Mouse (Mus musculus): Measurements from ENCODE around the gene Ssh2.

Gene Ssh2

GRCm38 (mm10) chr11:77414141-77414839 lies 198.2 kb downstream of the Ssh2 start:
- no peak for DNase-seq

GRCm38 (mm10) chr11:77416212-77417000 lies 200.3 kb downstream of the Ssh2 start:
- DNase-seq = no peak

GRCm38 (mm10) chr11:77418021-77418420 lies 201.9 kb downstream of the Ssh2 start:
- no peak for DNase-seq

DNA sequence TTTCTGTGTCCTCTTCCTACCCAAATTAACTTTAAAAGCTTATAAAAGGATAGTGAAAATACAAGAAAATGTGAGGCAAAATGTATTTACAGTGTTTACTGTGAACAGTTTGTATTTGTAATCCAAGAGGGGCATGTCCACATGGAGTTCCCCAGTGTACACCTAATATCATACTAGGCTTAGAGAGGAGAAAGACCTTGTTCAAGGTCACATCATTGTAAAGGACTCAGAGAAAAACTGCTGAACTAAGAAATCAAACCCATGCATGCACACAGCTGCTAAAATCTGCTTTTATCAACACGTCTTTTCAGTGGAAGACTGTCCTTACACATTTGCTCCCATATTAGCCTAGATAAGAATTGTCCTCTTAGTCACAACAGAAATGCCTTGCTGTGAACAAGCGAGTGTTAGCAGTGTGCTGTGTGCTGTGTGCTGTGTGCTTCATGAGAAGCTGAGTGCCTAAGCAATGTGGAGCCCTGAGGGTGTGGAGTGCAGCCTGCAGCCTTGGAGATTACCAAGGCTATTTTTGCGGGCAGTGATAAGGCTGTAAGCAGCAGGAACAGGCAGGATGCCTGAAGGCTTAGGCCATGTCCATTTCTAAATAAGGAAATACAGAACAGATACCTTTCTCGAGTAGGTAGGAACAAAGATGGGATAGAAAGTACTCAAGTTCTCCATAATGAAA lies 207.2 kb downstream of the Ssh2 start:
- DNase-seq = no peak

- no peak for DNase-seq
These were observed 212.4 kb downstream of the Ssh2 start for GRCm38 (mm10) chr11:77428446-77428845.

GRCm38 (mm10) chr11:77437026-77437425 lies 220.9 kb downstream of the Ssh2 start:
- no peak for DNase-seq

DNA sequence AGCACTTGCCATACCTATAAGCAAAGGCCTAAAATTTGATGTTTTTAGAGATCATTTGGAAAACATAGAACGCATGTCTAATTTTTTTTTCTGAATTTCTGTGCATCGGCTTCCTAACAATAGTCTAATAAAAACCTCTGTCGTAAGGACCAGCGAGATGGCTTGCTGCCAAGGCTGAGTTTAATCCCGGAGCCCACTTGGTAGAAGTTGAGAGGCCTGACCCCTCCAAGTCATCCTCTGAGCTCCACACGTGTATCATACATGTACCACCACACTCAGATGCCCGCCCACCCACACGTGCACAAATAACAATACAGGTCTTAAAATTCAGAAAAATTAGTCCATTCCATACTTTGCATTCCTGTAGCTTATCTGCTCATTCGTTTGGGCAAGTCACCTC lies 224.0 kb downstream of the Ssh2 start:
- DNase-seq = no peak

DNA sequence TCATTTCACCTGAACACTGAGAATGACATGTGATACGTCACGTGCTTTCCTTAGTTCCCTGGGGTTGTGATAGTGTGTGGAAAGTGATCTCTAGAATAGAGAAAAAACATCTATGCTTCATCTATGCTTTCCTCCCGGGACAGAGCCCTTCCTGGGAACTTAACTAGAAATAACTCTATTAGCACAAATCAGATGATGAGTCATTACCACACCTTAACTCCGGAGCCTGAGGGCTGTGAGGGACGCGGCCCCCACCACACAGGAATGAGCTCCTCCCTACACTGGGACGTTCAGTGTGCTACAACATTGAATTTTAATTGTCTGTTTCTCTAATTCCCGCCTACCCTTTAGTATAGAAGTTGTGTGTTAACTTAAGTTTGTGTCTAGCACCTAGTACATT lies 224.9 kb downstream of the Ssh2 start:
- DNase-seq = no peak

- no peak for DNase-seq
These were observed 226.4 kb downstream of the Ssh2 start for GRCm38 (mm10) chr11:77442186-77443170.

DNA sequence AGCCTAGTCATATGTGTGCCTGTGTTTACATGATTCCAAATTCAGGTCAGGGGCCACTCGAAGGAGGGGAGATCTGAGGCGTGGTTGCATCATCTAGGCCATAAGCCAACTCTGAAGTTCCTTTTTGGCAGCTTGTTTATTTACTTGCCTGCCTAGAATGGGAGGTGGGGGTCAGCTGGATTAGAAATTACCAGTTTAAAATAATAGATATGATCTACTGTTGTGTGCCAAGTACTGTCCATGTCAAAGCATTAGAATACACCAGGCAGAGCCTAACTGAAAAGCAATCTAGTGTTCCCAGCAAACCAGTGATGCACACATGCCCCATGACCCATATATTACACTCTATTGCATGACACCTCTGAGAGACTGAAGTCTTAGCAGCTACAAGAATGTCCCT lies 228.9 kb downstream of the Ssh2 start:
- no peak for DNase-seq

DNA sequence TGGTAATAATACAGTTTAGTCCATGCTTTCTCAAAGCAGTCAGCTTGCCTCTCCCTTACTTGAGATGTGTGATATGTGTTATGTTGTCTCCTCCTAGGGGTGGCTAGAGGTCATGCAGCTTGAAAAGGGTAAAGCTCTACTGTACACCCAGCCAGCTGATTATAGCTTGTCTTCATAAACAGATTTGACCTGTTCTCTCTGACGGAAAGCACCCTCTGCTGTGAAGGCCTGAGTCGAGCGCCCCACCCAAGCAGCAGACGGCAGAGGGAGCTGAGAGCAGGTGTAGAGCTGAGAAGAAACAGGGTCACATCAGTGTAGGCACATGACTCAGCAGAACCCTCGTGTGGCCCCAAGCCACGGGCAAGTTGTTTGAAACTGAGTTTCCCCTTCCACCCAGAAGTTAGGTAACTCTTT lies 230.5 kb downstream of the Ssh2 start:
- no peak for DNase-seq

DNA sequence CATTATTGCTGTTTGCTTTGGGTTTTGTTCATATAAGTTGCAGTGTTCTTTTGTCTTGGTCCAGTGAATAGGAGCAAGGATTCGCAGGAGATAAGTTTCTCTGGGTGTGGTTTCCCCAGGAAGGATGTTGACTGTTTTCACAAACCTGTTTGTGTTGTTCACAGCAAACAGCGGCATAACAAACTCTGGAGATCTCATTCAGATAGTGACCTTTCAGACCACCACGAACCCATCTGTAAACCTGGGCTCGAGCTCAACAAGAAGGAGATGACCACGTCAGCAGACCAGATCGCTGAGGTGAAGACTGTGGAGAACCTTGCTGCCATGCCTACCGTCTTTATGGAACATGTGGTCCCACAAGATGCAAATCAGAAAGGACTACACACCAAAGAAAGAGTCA lies 233.1 kb downstream of the Ssh2 start:
- DNase-seq = no peak

GRCm38 (mm10) chr11:77451670-77452069 lies 235.6 kb downstream of the Ssh2 start:
- no peak for DNase-seq

DNA sequence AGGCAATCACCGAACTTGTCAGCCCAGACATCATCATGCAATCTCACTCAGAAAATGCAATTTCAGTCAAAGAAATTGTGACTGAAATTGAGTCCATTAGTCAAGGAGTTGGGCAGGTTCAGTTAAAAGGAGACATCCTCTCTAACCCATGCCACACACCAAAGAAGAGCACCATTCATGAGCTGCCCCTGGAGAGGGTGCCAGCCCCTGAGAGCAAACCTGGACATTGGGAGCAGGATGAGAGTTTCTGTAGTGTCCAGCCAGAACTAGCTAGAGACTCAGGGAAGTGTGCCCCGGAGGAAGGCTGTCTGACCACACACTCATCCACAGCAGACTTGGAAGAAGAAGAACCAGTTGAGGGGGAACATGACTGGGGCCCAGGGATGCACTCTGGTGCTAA lies 237.3 kb downstream of the Ssh2 start:
- no peak for DNase-seq

DNA sequence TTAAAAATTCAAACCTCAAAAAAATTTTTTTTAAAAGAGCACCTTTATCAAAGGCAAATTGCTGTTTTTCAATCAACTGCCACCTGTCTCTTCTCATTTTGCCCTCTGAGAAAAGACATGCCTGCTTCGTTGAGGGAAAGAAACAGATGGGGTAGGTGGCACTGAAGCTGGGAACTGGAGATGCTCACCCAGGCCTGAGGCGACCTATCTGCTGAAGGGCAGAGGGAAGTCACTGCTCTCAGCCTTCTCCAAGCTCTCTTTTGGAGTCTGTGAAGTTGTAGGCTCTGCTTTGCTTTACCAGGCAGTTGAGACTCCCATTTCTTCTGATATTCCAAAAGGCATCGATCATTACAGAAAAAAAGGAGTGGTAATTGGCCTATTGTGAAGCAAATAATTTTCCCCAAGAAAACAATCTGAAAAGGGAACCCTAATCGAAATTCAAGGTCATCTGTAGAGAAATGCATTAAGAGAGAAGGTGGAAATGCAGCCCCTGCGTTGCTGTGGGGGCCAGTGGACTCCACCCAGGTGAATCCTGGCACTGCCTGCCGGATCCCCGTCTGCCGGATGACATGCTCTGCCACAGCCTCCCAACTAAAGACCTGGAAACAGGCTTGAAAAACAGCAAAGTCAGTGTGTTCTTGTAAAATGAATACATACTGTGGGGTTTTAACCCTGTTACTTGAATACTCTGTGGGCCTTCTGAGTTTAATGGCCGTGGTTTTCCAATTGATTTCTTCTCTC lies 239.9 kb downstream of the Ssh2 start:
- DNase-seq = no peak

DNA sequence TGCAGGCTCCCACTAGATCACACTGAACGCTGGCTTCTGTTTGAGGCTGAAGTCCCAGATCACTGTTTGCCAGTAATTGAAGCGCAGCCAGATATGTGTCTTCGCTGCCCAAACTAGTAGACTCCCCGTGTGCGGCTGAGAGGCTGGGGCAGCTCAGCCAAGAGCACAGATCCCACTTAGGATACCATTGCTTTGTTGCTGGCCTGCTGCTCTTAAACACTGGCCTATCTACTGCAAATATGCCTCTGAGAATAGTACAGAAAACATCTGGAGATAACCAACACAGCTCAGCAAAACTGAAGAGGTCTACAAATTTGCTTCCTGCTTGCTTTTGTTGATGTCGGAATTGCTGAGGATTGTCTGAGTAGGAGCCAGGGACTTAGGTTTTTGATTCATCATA lies 240.8 kb downstream of the Ssh2 start:
- no peak for DNase-seq

GRCm38 (mm10) chr11:77461856-77462255 lies 245.8 kb downstream of the Ssh2 start:
- DNase-seq = no peak

DNA sequence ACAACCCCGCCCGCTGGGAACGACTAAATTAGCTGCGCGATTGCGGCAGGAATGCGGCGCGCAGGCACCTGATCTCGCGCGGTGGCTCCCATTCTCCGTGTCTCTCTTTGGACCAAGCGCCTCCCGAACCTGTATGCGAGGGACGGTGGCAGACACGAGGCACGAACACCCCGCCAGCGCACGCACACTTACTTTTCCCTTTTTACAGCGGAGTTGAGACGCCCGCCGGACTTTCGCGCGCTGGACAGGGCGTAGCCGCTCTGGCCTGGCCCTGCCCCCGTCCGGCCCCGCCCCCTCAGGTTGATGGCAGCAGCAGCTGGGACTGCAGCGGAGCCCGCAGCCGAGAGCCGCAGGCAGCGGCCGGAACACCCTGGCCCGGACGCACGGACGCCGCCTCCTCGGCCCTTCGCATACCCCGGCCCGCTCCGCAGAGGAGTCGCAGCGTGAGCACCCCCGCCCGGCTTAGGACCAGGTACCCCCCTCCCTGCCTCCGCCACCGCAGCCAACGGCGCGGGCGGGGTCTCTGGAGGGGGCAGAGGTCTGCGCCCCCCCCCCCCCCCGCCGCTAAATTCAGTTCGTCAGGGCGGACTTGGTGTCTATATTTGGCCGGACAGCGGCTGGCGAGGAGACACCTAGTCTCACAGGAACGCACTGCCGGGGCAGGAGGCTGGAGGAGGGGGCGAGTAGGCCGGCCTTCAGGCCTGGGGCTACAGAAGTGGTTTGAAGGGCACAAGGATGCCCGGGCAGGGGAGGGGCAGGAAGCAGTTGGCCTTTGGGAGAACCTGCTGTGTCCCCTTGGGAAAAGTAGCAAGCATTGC lies 246.4 kb downstream of the Ssh2 start, which contains the start of gene Coro6:
Gene Coro6 (plus strand): TSS at position 129 of the 818 bp plus-strand sequence.
- peak; percentile 32 for DNase-seq

GRCm38 (mm10) chr11:77463101-77463445 lies 247.0 kb downstream of the Ssh2 start:
- no peak for DNase-seq

- no peak for DNase-seq
These were observed 247.7 kb downstream of the Ssh2 start for GRCm38 (mm10) chr11:77463786-77464185.

DNA sequence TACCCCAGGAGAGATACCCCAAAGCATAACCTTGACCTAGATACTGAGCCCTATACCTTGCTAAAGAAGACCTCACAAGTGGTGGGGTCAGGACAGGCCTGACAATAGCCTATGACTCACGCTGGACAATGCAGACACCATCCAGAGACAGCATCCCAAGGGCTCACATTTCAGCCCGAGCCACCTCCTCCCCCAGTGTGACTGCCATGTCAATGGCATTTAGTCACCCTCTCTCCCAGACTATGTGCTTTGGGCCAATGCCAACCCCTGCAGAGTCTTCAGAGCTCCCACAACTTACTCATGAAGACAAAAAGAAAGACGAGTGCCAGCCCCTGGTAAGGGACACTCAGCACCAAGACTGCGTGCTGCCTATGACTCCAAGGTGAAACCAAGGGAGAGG lies 248.6 kb downstream of the Ssh2 start:
- no peak for DNase-seq
